Mouse (Mus musculus): Measurements from ENCODE around the gene Gpr183.

Gpr183 gene

DNA sequence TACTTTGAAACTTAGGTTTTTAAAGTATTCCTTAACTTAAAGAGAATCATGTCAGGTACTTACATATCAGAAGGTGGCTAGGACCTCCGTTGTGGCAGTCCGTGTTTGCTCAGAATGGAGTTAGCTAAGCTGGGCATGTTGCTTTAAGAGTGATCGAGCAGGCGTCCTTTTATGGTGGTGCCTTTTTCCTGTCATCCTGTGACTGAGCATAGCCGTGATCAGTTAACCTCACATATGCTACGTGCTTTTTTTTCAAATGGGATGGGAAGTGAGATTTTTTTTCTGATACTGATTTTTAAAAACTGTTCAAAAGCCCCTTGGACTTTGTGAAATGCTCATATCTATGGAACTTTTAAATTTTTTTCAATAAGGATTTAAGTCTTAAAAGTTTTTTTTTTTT is at the start of gene Gpr183:
TSS of gene Gpr183 (minus strand) at position 206 of the 400 bp plus-strand sequence.
- no peak for DNase-seq (ENCODE audit: low read depth)

DNA sequence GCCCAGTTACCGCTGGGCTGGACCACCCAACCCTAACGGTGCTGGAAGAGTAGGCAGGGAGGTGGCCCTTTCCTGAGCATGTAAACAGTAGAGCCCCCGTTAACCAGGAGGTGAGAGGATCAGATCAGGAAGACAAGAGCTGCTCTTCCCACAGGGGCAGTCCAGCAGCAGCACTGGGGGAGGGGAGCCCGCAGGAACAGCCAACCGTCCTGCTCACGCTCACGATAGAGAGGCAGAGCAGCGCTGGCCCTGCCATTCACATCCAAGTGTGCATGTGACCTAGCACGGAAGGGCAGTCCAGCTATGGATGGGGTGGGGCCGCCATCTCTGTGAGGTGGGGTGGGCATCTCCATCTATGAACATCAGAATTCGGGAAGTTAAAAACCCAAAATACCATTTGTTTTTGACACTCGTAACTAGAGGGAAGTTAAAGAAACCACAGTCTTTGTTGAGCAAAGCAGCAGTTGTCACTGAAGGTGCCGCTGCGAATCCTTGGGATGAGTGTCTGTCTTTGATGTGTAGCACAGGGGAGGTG is 48.5 kb upstream of the Gpr183 start:
- no peak for DNase-seq (ENCODE audit: low read depth)

DNA sequence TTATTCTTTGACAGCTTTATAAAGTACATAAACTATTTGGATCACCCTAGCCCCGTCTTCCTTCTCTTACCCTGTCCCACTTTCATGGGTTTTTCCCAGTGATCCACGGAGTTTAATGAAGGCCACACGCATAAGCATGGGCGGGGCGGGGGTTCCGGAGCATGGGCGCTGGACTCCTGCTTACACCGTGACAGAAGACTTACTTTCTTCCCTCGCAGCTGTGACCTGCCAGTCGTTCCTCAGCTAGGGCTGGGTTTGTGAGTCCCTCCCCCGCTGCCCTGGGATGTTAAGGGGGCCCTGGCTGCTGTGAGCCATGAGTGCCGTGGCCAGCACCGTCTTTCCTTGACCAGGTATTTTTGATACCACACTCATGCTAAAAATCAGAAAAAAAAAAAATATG is 47.8 kb upstream of the Gpr183 start:
- no peak for DNase-seq (ENCODE audit: low read depth)

DNA sequence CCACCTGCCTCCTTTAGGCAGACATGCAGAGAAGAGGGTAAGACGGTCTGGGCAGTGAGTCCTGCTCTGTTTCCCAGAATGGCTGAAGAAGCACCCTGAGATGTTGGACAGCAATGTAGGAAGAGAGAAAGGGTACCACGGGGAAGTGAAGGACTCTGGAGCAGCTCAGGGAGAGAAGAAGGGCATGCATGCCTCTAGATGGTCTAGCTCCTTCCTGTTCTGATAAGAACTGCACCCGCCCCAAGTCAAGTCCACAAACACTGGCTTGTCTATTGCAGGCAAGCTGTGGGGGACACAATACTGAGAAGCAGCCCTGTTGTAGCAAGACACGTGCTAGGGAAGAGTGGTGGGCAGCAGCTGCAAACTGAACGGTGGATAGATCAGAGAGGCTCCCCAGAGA is 47.2 kb upstream of the Gpr183 start:
- no peak for DNase-seq (ENCODE audit: low read depth)

DNA sequence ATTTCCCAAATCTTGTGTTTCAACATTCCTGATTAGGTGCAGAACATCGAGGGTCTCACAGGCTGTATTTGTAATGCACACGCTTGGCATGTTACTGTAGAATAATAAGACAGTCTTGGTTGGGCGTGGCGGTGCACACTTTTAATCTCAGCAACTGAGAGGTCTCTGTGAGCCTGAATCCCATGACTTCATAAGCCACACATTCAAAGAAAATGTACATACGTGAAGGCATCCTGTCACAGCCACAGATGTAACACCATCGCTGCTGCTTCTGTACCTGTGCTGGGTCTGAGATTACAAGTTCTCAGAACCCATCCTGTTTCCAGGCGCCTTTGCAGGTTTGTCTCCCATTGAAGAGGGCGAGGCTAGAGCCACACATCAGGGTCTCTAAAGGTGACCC is 46.8 kb upstream of the Gpr183 start:
- DNase-seq (ENCODE audit: low read depth): no peak

DNA sequence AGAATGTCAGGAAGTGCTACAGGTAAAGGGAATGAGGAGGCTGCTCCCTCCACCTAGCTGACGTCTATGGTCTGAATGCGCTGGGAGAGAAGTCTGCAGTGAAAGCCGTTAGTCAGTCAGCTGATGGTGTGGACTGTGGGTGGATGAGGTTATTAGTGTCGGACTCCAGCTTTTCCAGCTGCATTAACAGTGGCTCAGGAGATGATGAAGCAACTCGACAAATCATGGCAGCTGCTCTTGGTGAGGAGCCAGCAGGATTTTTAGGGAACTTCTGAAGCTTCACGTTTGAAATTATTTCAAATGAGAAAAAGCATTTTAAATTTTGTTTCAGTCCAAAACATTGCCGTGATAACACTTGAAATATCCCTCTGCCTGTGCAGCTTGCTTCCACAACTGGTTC is 45.3 kb upstream of the Gpr183 start:
- DNase-seq (ENCODE audit: low read depth): peak; percentile 8

DNA sequence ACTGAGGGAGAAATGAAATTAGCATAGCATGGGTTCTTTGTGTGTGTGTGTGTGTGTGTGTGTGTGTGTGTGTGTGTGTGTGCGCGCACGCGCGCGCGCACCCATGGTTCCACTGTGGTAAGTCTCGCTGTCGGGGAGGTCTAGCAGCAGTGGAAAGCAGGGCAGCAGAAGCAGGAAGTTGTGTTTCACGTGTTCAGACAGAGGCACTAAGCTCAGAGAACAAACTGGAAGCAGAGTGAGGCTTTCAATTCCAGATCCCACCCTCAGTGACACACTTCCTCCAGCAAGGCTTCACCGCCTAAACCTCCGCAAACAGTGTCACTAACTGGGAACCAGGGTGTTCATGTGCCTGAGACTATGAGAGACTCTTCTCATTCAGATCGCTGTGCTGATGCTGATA is 44.5 kb upstream of the Gpr183 start:
- no peak for DNase-seq (ENCODE audit: low read depth)

DNA sequence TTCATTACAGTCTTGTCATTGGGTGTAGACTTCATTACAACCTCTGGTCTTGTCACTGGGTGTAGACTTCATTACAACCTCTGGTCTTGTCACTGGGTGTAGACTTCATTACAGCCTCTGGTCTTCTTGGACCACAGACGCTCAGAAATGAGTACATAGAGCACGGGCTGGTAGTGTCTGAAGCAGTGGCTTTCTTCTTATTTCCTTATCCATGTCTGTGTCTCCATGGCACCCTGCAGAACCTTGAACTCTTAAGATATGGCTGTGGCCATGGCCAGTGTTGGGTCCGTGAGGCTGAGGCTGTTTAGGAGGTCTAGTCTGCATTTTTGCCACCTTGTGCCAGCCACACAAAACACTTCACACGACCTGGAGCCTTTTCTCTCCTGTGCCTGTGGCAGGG is 43.3 kb upstream of the Gpr183 start:
- DNase-seq (ENCODE audit: low read depth): no peak

DNA sequence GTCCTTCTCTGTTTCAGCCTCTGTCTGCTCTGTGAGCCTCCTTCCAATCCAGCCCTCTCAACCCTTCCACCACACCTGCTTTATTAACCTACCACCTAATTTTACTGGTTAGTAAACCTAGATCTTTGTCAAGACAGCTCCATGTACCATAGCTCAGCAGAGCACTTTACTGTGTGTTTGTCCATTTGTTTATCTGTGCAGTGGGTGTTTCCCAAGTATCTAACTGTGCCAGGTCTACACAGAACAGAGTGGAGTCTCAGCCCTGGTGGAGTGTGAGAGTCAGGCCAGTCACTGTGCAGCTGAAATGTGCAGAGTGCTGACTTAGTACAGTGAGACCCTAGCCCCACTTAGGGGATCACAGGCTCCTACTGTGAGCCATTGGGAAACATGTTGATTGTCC is 38.8 kb upstream of the Gpr183 start:
- no peak for DNase-seq (ENCODE audit: low read depth)

DNA sequence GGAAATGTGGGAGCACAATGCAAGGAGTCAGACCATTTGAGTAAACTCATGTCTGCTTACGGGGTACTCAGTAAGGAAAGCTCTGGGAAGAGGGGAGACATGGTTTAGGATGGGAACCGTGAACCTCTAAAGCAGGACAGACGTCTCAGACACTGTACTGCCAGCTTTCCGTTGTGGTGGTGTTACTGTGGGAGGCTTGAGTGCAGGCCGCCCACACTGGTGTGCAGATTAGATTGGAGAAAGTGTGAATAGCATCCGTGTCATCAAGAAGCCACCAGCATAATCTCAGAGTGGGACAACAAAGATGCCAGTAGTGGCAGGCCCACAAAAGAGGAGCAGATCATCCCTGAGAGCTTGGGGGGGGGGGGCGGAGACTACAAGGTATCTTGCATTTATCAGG is 37.2 kb upstream of the Gpr183 start:
- no peak for DNase-seq (ENCODE audit: low read depth)

DNA sequence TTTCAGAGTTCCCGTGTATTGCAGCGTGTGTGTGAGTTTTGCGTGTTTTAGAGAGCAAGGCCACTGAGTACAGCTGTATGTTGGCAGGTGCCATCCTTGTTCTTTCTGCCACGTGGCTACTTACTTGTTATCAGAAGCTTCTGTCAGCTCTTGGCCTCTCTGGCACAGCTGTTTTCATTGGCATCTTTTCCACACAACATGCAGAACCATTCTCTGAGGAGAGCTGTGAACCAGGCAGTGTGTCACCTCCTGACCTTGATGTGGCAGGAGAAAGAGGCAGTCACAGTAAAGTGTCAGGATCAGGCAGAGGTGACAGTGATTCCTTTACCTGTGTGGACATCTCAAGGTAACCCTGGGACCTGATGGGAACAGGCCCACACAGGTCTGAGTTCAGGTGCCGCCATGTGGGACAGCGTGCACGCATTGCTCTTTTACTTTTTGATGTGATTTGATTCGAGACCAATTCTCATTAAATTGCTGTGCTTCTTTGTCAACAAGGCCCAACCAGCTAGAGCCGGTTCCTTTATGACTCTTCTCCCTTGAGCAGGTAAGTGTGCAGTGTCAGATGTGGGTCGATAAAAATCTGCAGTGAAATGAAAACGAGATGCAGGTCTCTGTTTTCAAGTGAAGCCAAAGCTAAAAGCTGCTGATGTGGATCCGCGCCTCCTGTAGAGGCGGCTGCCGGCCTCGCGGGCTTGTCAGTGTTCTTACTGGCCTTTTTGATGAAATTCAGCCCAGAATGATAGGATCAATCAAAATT is 35.5 kb upstream of the Gpr183 start:
- DNase-seq (ENCODE audit: low read depth): no peak

DNA sequence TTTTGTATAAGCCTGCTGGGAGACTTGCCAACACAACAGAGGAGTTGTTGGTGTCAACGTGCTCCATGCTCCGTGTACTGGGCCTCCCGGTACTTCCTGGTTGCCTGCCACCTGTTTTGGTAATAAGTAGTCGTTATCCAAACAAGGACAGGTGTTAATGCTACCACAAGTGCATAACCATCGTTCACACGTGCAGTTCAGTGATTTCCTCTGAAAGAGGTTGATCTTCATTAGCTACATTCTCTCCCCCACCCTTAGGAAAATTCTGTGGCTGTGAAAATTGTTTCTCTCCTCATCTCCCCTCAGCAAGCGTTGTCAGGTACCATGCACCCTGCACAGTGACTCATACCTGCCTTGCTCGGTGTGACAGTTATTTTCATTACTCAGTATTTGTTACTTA is 34.5 kb upstream of the Gpr183 start:
- DNase-seq (ENCODE audit: low read depth): no peak

DNA sequence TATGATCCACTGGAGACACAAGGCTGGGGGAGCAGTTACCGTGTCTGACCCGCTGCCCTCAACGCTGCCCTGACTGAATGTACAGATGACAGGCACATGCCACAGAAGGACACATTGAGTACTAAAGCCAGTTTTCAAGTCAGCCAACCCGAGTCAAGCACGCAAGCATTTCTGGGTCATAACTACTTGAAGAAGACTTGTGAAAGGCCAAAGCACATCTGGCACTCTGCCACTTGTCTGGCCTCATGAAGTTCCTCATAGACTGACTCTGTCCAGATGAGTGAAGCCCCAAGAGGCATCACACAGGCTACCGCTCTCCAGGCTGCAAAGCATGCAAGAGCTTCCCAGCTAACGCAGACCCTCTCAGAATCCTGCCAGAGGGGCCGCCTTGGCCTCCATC is 31.8 kb upstream of the Gpr183 start:
- DNase-seq (ENCODE audit: low read depth): no peak

DNA sequence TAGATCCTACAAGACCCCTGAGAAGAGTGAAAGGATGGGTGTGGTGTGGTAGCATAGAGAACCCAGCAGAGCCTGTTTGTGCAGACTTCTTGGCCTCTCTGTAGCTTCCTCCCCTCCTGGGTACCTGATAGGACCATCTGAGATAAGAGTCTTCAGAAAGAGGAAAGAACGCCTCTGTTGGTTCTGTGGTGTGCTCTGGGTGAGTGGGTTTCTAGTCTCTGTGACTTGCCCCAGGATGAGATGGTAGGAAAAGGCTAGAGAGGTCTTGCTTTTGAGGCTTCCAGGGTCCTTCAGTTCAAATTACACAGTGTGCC is 30.5 kb upstream of the Gpr183 start:
- DNase-seq (ENCODE audit: low read depth): no peak

DNA sequence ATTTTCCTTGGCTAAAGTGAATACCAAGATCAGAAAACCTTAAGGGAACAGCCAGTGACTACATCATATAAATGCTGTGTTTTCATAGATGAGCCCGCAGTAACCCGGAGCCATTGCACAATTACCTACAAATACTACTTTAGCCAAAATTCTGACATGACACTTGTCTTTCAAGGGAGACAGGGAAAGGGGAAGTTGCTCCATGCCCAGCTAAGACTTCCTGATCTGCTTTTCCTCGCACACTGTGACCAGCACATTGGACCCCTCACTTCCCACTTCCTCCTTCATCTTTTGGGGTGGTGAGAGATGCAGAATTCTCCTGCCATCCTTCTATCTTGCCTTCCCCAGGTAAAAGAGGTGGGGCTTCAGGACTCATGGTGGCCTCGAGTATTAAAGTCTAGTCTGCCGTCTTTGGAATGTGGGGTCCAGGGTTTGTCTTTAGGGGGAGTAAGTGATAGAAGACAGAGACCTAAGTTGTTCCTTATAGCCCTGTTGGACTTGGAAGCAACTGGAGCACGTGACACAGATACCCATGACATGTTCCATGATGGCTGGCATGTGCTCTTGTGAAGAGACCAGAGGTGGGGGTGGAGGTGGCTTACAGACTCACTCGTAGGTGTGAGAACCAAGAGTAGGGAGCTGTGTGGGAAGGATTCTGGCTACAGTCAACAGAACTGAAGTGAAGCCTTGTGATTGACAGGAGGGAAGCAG is 30.0 kb upstream of the Gpr183 start:
- no peak for DNase-seq (ENCODE audit: low read depth)

DNA sequence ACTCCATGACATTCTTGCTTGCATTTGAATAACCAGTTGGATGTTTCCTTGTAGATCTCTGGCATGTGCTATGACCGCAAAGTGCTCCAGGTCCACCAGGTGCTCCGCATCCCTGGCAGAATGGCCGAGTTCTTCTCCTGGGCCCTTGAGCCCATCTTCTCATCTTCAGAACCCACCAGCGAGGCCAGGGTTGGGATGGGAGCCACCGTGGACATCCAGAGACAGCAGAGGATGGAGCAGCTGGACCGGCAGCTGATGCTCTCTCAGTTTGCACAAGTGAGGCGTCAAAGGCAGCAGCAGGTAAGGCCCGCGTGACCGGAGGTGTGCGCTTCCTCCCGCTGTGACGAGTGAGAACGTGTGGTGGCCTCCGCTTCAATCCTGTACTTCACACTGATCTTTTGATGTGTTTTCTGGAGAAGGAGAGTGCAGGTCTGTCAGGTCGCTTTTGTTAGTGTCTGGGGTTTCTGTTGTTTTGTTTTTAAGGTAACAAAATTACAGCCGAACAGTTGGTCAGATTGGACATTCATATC is 29.2 kb upstream of the Gpr183 start:
- DNase-seq (ENCODE audit: low read depth): no peak

DNA sequence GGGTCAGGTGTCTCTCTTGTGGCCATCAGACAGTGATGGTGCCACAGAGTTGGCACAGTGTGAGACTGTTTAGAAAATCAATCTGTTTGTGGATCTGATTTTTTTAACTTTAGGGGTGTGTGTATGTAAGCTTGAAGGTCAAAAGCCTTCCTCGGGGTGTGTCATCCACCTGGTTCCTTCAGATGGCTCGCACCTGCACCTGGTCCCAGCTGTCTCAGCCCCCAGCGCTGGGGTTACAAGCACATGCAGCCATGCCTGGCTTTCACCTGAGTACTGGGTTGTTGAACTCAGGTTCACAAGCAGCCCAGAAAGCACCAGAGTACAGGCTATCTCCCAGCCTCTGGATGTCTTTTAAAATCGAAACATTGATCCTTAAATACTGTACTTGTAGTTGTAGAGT is 28.6 kb upstream of the Gpr183 start:
- DNase-seq (ENCODE audit: low read depth): no peak

DNA sequence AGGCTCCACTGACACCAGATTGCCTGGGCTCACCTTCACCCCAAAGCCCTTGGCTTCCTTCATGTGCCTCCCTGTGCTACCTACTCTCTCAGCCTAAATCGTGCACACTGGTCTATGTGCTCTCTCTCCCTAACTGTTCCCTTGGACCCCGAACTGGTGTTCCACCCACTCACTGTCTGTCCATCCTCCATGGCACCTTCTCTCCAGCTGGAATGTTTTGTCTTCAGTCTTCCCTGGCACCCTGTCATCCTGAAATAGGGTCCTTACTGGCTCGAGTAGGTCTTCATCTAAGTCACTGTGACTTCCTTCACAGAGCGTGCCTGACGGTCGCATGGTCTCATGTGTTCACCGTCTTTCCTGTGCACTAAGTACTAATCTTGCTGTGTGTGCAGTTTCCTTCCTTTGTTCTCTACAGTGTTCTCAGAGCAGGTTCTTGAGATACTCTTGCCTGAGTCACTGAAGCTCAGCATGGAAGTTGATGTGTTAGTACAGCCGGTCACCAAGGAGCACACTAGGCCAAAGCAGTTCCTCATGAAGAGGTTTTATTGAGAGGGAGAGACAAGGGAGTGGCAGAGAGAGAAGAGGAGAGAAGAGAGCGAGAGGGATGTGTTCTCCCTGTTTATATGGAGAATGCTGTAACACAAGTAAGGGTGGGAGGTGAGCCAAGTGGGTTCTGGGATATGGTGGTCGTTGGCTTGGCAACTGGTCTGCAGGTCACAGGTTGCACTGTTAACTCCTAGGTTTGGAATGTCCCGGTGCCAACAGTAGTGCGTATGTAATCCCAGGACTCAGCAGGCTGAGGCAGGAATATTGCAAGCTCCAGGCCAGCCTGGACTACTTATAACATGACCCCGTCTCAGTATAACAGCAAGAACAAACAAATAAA is 27.6 kb upstream of the Gpr183 start:
- no peak for DNase-seq (ENCODE audit: low read depth)

DNA sequence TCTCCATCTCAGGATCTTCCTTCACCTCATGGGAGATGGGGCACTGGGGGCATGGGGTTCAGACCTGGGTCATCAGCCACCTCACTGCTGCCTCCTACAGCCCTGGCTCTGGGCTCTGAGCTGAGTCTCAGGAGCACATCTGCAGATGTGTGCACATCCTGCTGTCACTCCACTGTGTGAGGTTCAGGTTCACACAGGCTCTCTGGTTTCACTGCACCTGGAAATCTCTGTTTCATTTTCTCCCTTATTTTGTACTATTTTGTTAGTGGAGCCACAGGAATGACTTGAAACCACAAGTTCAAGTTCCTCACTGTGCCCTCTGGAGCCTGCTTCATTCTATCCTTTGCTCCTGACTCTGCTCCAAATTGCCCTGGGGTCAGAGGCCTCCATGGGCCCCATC is 26.9 kb upstream of the Gpr183 start:
- peak; percentile 14 for DNase-seq (ENCODE audit: low read depth)

DNA sequence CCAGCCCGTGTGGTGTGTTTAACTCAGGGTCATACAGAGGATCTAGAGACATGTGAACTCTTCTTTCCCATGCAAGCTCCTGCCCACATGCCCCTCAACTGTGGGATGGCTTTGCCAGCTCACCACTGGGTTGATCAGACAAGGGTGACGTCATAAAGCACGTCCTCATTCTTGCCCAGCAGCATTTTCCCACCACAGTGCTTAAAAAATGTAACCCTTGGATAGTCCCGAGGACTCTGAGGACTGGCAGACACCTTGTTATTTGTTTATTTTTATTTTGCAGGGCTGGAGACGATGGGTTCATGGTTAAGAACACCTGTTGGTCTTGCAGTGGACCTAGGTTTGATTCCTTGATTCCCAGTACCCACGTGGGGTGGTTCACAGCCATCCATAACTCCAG is 25.9 kb upstream of the Gpr183 start:
- DNase-seq (ENCODE audit: low read depth): no peak

DNA sequence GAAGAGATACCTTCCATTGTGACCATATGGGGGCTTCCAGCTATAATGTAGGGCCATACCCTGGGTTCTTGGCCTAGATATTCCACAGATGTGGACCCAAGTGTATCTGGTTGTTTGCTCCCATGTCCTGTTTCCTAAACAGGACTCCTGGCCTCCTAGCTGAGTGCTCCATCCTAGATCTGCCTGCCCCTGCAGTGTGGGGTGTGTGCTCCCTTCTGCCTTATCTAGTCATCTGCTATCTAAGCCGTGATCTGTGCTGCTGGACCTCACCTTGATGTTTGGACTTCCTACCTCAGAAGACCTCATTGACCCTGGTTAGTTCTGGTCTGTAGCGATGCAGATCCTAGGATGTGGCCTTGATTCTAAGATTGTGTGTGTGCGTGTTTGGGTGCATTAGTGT is 24.9 kb upstream of the Gpr183 start:
- no peak for DNase-seq (ENCODE audit: low read depth)

DNA sequence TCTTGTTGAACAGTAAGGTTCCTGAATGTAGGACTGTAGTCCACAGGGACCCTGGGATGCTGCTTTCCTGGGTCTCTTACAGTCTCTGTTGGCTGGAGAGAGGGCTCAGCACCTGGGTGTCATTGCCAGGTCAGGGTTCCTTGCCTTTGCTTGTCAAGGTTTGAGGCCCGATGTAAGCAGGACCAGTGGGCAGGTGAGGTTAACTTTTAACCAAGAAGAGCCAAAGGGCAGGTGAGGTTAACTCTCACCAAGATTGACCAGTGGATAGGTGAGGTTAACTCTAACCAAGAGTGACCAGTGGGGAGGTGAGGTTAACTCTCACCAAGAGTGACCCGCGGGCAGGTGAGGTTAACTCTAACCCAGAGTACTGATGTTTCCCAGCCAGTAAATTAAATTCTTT is 24.3 kb upstream of the Gpr183 start:
- no peak for DNase-seq (ENCODE audit: low read depth)

DNA sequence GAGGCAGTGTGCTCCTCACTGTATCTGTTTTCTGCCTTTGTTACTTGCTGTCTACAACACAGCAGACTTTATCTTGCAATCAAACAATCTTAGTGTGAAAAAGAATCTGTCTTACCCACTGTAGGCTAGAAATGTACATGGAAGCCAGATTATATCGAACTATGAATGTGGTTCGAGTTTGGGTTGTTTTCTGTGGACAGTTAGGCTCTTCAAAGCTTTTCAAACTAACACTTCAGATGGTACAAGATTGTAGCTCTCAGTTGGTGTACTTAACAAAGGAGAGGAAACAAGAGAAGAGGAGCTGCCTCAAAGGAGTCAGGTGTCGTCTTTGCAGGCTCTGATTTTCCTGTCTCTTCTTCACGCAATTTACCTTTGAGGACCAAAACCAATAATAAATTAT is 22.7 kb upstream of the Gpr183 start:
- no peak for DNase-seq (ENCODE audit: low read depth)
